Mouse (Mus musculus): Measurements from ENCODE around the gene Rfesd. TPM values are rescaled to one million over a fixed set of nuclear protein-coding genes. Genes with fewer than 3 reads are reported as not detected.

Rfesd gene
- total RNA-seq, 2 experiments from 2014 or later: 17.0 TPM

DNA sequence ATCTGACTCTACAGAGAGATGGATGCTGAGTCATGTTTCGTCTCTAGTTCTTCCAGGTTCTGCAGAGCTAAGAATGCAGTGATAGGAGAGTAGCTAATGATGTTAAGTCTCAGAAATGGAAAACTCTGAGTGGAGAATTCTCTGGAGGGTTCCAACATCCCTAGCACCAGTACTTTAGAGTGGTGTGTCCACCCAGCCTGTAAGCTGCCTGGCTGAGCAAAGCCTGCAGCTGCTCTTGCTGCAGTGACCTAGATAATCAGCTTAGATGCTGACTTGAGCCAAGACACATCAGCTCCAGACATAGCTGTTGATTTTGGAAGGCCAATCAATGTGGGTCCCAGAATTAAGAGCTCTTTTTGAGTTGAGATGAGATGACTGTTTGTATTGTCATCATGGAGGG, 30.4 kb downstream of the Rfesd start:
- DNase-seq (ENCODE audit: extremely low spot score in 1 of 2, low spot score in 1 of 2): no peak

DNA sequence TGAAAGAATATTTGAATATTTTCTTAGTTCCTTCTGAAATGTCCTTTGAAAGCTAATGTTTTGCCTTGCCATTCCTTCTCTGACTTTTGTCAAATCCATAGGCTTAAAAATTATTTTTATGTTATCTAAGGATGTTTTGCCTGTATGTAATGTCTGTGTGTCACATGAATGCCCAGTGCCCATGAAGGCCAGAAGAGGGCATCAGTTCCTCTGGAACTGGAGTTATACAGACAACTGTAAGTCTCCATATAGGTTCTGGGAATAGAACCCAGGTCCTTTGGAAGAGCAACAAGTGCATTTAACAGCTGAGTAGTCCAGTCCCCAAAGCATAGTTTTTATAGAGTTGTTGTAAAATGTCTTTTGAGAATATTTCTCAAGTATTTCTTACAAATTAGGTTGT, 36.6 kb downstream of the Rfesd start:
- DNase-seq (ENCODE audit: extremely low spot score in 1 of 2, low spot score in 1 of 2): no peak

DNA sequence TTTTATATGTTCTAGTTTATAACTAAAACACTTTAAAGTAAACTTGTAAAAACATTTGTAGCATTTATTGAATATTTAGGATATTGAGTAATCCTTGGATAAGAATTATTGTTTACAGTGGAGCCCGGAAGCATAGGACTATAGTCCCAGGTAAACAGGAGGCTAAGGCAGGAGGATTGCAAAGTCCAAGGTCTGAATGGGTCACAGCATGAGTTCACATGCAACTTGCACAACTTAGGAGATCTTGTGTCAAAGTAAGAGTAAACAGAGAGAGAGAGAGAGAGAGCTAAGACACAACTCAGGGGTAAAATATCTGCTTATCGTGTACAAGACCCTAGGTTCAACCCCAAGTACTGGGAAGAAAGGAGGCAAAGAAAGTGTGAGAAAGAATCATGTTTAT, 41.9 kb downstream of the Rfesd start:
- DNase-seq (ENCODE audit: extremely low spot score in 1 of 2, low spot score in 1 of 2): no peak

DNA sequence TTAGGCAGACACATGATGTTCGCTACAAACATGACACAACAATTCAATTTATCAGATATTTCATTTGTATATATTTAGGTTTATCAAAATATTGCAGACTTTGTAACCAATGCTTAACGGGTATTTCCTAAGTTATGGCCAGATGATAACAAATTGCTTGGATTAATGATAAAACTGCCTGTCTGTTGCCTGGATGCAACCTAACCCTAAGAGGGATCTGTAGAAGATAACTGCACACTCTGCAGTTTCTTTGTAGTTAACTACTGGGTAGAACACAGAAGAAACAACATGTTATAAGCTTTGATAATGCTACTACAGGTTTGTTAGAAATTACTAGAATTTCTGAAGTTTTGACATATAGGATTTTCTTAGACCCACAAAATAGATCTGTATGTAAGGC, 42.3 kb downstream of the Rfesd start:
- no peak for DNase-seq (ENCODE audit: extremely low spot score in 1 of 2, low spot score in 1 of 2)

DNA sequence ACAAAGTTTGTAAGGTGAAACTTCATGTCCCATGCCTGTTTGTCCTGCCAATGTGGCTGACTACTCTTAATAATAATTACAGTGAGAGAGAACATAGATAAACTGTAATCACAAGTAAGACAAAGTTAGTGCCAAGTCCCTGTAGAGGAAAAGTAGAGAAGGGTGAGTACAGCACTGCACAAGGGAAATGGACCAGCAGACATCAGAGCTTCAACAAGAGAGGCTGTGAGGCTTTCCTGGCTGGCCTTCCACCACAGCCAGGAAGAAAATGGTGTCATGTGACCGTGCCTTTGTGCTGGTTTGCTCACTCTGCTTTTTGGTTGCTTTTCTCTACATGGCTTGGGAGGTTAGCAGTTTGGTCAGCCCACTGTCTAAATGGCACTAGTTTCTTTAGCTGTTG, 42.9 kb downstream of the Rfesd start:
- no peak for DNase-seq (ENCODE audit: extremely low spot score in 1 of 2, low spot score in 1 of 2)

DNA sequence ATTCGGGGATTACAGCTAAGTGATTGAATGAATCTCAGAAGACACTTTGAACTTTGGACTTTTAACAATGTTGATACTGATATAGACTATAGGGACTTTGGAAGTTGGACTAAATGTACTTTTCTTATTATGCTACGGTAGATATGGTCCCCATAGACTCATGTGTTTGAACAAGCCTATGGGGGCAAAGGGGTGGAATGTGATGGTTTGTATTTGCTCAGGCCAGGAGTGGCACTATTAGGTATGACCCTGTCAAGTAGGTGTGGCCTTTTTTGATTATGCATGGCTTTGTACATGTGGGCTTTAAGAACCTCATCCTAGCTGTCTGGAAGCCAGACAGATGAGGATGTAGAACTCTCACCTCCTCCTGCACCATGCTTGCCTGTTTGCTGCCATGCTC, 44.0 kb downstream of the Rfesd start:
- no peak for DNase-seq (ENCODE audit: extremely low spot score in 1 of 2, low spot score in 1 of 2)

DNA sequence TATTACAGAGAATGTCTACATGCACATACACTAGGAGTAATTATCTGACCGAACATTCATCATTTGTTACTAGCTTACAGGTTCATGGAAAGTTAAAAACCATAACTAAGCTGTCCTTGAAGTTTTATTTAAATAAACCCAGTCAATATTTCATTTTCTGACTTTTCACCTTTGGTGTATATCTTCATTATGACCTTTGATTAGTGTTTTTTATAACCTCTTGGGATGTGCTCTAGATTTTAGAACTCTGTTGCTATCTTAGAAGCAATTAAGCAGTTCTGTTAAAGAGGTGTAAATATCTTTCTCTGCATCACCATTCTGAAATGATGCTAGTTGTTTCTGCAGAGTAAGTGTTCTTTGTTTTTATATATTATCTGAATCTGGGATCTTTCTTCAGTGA, 51.7 kb downstream of the Rfesd start, which contains the start of gene Spata9:
Gene Spata9, plus strand, starts transcription at position 301 of the 400 bp plus-strand sequence.
- no peak for DNase-seq (ENCODE audit: extremely low spot score in 1 of 2, low spot score in 1 of 2)

DNA sequence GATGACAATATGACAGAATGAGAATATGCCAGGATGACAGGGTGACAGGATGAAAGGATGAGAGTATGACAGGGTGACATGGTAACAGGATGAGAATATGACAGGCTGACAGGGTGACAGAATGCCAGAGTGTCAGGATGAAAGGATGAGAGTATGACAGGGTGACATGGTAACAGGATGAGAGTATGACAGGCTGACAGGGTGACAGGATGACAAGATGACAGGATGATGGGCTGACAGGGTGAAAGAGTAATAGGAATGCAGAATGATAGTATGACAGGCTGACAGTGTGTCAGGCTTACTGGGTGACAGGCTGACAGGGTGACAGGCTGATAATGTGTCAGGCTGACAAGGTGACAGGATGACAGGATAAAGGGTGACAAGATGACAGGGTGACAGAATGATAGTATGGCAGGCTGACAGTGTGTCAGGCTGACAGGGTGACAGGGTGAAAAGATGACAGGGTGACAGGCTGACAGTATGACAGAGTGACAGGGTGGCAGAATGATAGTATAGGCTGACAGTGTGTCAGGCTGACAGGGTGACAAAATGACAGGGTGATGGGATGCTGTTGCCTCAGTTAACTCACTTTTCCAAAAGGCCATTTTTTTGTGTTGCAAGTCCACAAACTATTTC, 63.0 kb downstream of the Rfesd start:
- no peak for DNase-seq (ENCODE audit: extremely low spot score in 1 of 2, low spot score in 1 of 2)

Other genes with a start within 250 kb of the Rfesd start
- gene Glrx, start 178.9 kb downstream of the Rfesd start, total RNA-seq (2021): 10 to 100 TPM; 47.8 to 52.3 TPM
- gene Rhobtb3, start 74.8 kb downstream of the Rfesd start, total RNA-seq (2021): 10 to 100 TPM; 16.2 to 17.5 TPM
- not detected for gene Spata9, start 51.6 kb downstream of the Rfesd start, total RNA-seq (2021)
- gene Gpr150, start 38.3 kb upstream of the Rfesd start, total RNA-seq (2021): 1 to 10 TPM; 1.7 to 1.9 TPM
- gene Arsk, start 79.9 kb upstream of the Rfesd start, total RNA-seq (2021): 1 to 10 TPM; 5.3 to 5.7 TPM
- 10 to 100 TPM; 19.2 to 21.3 TPM for gene Ttc37, start 80.0 kb upstream of the Rfesd start, total RNA-seq (2021)

Measured in layer of hippocampus, postnatal 25 days (tissue).